Mouse (Mus musculus): ENCODE measurements around the gene Baat. TPM values are rescaled to one million over a fixed set of nuclear protein-coding genes. Genes with fewer than 3 reads are reported as not detected.
"Not testable (repeated sequence)": the region's sequence is repeated elsewhere in the genome, so short reads cannot be mapped to it uniquely, and the experiment has no call there.

Baat gene
- total RNA-seq, 2 experiments from 2014 or later, result 0.39 TPM; not detected in 1

GRCm38 (mm10) chr4:49478118-49478877 is 28.1 kb downstream of the Baat start:
- intact Hi-C loops (cut with DNase I), result no loop called here
- no peak overlapping the region for H3K27ac ChIP-seq
- peak overlapping the region; percentile 50 for H3K4me3 ChIP-seq
- no peak for DNase-seq
- no peak for TF ChIP-seq CTCF (IDR thresholded peaks at IDR 0.05)

GRCm38 (mm10) chr4:49474583-49474982 is 31.8 kb downstream of the Baat start:
- no peak for DNase-seq
- Histone ChIP-seq H3K4me3 (no peak overlapping the region), H3K27ac (no peak overlapping the region)
- no peak for TF ChIP-seq CTCF (IDR thresholded peaks at IDR 0.05)
- intact Hi-C loops (cut with DNase I), result no loop called here

- H3K27ac ChIP-seq, result no peak within 1 kb of the TSS
- DNase-seq, result no peak
- no peak for TF ChIP-seq CTCF (IDR thresholded peaks at IDR 0.05)
Measured at GRCm38 (mm10) chr4:49473435-49474100, 32.8 kb downstream of the Baat start, which contains the start of gene Acnat1. TSS of gene Acnat1 (minus strand) at chr4:49473912.

GRCm38 (mm10) chr4:49469435-49470151 is 36.8 kb downstream of the Baat start:
- no peak for TF ChIP-seq CTCF (IDR thresholded peaks at IDR 0.05)

More at GRCm38 (mm10) chr4:49473435-49474100, 32.8 kb downstream of the Baat start, which contains the start of gene Acnat1:
- no peak within 1 kb of the TSS for H3K4me3 ChIP-seq
- intact Hi-C loops (cut with DNase I), result no loop called here

GRCm38 (mm10) chr4:49467360-49467759 is 39.0 kb downstream of the Baat start:
- no peak for TF ChIP-seq CTCF (IDR thresholded peaks at IDR 0.05)
- Histone ChIP-seq H3K4me3 (no peak overlapping the region), H3K27ac (no peak overlapping the region)
- no peak for DNase-seq
- intact Hi-C loops (cut with DNase I), result no loop called here

More at GRCm38 (mm10) chr4:49469435-49470151, 36.8 kb downstream of the Baat start:
- no peak for DNase-seq
- no peak overlapping the region for H3K4me3 ChIP-seq
- intact Hi-C loops (cut with DNase I), result no loop called here
- no peak overlapping the region for H3K27ac ChIP-seq

- H3K27ac ChIP-seq, result no peak overlapping the region
- no peak overlapping the region for H3K4me3 ChIP-seq
- TF ChIP-seq CTCF (IDR thresholded peaks at IDR 0.05), result no peak
- DNase-seq, result no peak
- intact Hi-C loops (cut with DNase I), result no loop called here
Measured at GRCm38 (mm10) chr4:49456171-49456570, 50.2 kb downstream of the Baat start.

GRCm38 (mm10) chr4:49451848-49452551 is 54.4 kb downstream of the Baat start:
- intact Hi-C loops (cut with DNase I), result no loop called here
- DNase-seq, result no peak
- no peak overlapping the region for H3K4me3 ChIP-seq
- H3K27ac ChIP-seq, result no peak overlapping the region
- no peak for TF ChIP-seq CTCF (IDR thresholded peaks at IDR 0.05)

GRCm38 (mm10) chr4:49451133-49451847 is 55.1 kb downstream of the Baat start:
- intact Hi-C loops (cut with DNase I); H3K27ac ChIP-seq; H3K4me3 ChIP-seq; DNase-seq: not testable (repeated sequence)

Other genes starting within 250 kb of the Baat start
- gene Acnat2, start 98.4 kb downstream of the Baat start, total RNA-seq (2021), result not detected
- gene Acnat1, start 32.6 kb downstream of the Baat start, total RNA-seq (2021), result not detected
- 10 to 100 TPM; 33.0 to 36.6 TPM for gene Mrpl50, start 14.5 kb upstream of the Baat start, total RNA-seq (2021)
- gene Zfp189, start 14.6 kb upstream of the Baat start, total RNA-seq (2021), result 1 to 10 TPM; 4.2 to 4.4 TPM
- not detected for gene Aldob, start 43.0 kb upstream of the Baat start, total RNA-seq (2021)
- gene Tmem246, start 91.3 kb upstream of the Baat start, total RNA-seq (2021), result 10 to 100 TPM; 32.1 to 34.0 TPM
- gene Rnf20, start 125.4 kb upstream of the Baat start, total RNA-seq (2021), result 10 to 100 TPM; 32.3 to 32.6 TPM
- not detected for gene Ppp3r2, start 175.5 kb upstream of the Baat start, total RNA-seq (2021)